Mouse (Mus musculus) CH12.LX (cell line): ENCODE measurements around the gene Kif6. TPM values are rescaled to one million over a fixed set of nuclear protein-coding genes. Genes with fewer than 3 reads are reported as not detected.

ENCODE experiments used
- DNase-seq: peaks from one replicate; pipeline ENCODE4 v3.0.0-alpha.2; 2013; ENCODE audit errors: extremely low read depth
- H3K27ac ChIP-seq: 2 replicates; pipeline ENCODE4 v1.5.1; 2012; ENCODE audit warnings: low read depth, mild to moderate bottlenecking, control low read depth, moderate library complexity; ENCODE audit not compliant: insufficient read depth
- H3K27me3 ChIP-seq: replicated peaks from 2 replicates; pipeline ENCODE3; 2012; ENCODE audit warnings: inconsistent platforms
- H3K36me3 ChIP-seq, 2 experiments: replicated peaks in 1 of 2; 2 replicates each; pipeline versions ENCODE3 to v1.6.1; 2012; ENCODE audit warnings: inconsistent platforms in 1 of 2, low read length in 1 of 2, mild to moderate bottlenecking in 1 of 2, mixed read lengths in 1 of 2, moderate library complexity in 1 of 2; ENCODE audit not compliant: control insufficient read depth in 1 of 2, insufficient read depth in 1 of 2
- H3K4me1 ChIP-seq, 2 experiments: 2 replicates each; pipeline ENCODE4 v1.6.1; 2012; ENCODE audit warnings: inconsistent platforms in 1 of 2, moderate library complexity in 1 of 2; ENCODE audit not compliant: insufficient read depth in 2 of 2, control insufficient read depth in 1 of 2
- H3K4me2 ChIP-seq: 2 replicates; pipeline ENCODE4 v1.6.1; 2012; ENCODE audit warnings: low read depth, mild to moderate bottlenecking, control low read depth; ENCODE audit not compliant: poor library complexity, insufficient read depth, severe bottlenecking
- H3K4me3 ChIP-seq, 3 experiments: fragments of 150-350 bp in 1 of 3; sonication (generic) in 1 of 3; replicated peaks in 1 of 3; 2 replicates each; pipeline versions ENCODE3 to v1.5.1; 2011 to 2012; ENCODE audit warnings: low read depth in 2 of 3, low read length in 2 of 3, mild to moderate bottlenecking in 2 of 3, moderate library complexity in 2 of 3, control low read depth in 1 of 3, improper control_type of control experiment in 1 of 3, inconsistent platforms in 1 of 3, mixed read lengths in 1 of 3; ENCODE audit not compliant: poor library complexity in 1 of 3
- H3K79me2 ChIP-seq: replicated peaks from 2 replicates; pipeline ENCODE4 v1.6.1; 2012; ENCODE audit warnings: mild to moderate bottlenecking, moderate library complexity; ENCODE audit not compliant: control insufficient read depth, poor library complexity, insufficient read depth, severe bottlenecking; ENCODE audit errors: extremely low read depth
- H3K9ac ChIP-seq: 2 replicates; pipeline ENCODE4 v1.6.1; 2012; ENCODE audit warnings: low read depth, mild to moderate bottlenecking, control low read depth, moderate library complexity; ENCODE audit not compliant: insufficient read depth
- H3K9me3 ChIP-seq: replicated peaks from 2 replicates; pipeline ENCODE3; 2012; ENCODE audit warnings: low read length, inconsistent platforms, mixed read lengths
- CHD2 ChIP-seq: IDR thresholded peaks from 2 replicates; pipeline ENCODE4 v1.6.1; 2011; ENCODE audit warnings: low read length, improper control_type of control experiment
- ELF1 ChIP-seq: IDR thresholded peaks from 2 replicates; pipeline ENCODE4 v1.6.1; 2014; ENCODE audit warnings: low read depth, mild to moderate bottlenecking, inconsistent platforms, low read length, improper control_type of control experiment
- EP300 ChIP-seq: IDR thresholded peaks from 2 replicates; pipeline ENCODE4 v1.6.1; 2011; ENCODE audit warnings: low read length, improper control_type of control experiment
- ETS1 ChIP-seq: conservative IDR thresholded peaks from 2 replicates; pipeline ENCODE4 v1.6.1; 2012; ENCODE audit warnings: low read depth, mild to moderate bottlenecking, inconsistent platforms, low read length, improper control_type of control experiment, moderate library complexity
- GABPA ChIP-seq: IDR thresholded peaks from 2 replicates; pipeline ENCODE4 v1.6.1; 2012; ENCODE audit warnings: low read depth, low read length, improper control_type of control experiment, inconsistent platforms; ENCODE audit not compliant: insufficient replicate concordance
- HCFC1 ChIP-seq: IDR thresholded peaks from 2 replicates; pipeline ENCODE4 v1.6.1; 2012; ENCODE audit warnings: low read depth, mild to moderate bottlenecking, inconsistent platforms, low read length, improper control_type of control experiment
- JUN ChIP-seq: IDR thresholded peaks from 2 replicates; pipeline ENCODE4 v1.6.1; 2011; ENCODE audit warnings: low read depth, mild to moderate bottlenecking, low read length, improper control_type of control experiment, moderate library complexity; ENCODE audit not compliant: insufficient read depth
- KAT2A ChIP-seq: IDR thresholded peaks from 2 replicates; pipeline ENCODE4 v1.6.1; 2012; ENCODE audit warnings: low read length, improper control_type of control experiment, inconsistent platforms; ENCODE audit not compliant: insufficient replicate concordance
- MAX ChIP-seq: IDR thresholded peaks from 2 replicates; pipeline ENCODE4 v1.6.1; 2011; ENCODE audit warnings: low read length, improper control_type of control experiment
- MXI1 ChIP-seq: IDR thresholded peaks from 2 replicates; pipeline ENCODE4 v1.6.1; 2011; ENCODE audit warnings: mild to moderate bottlenecking, low read depth, low read length, improper control_type of control experiment
- MYC ChIP-seq: IDR thresholded peaks from 2 replicates; pipeline ENCODE4 v1.6.1; 2011; ENCODE audit warnings: low read depth, mild to moderate bottlenecking, improper control_type of control experiment, low read length
- NELFE ChIP-seq: IDR thresholded peaks from 2 replicates; pipeline ENCODE4 v1.6.1; 2011; ENCODE audit warnings: low read depth, low read length, improper control_type of control experiment
- POLR2A ChIP-seq: IDR thresholded peaks from 2 replicates; pipeline ENCODE4 v1.6.1; 2011; ENCODE audit warnings: low read depth, mild to moderate bottlenecking, improper control_type of control experiment, low read length
- SIN3A ChIP-seq: IDR thresholded peaks from 2 replicates; pipeline ENCODE4 v1.6.1; 2012; ENCODE audit warnings: low read length, improper control_type of control experiment, inconsistent platforms
- SMC3 ChIP-seq: IDR thresholded peaks from 2 replicates; pipeline ENCODE4 v1.6.1; 2011; ENCODE audit warnings: low read depth, low read length, improper control_type of control experiment
- TBP ChIP-seq: conservative IDR thresholded peaks from 2 replicates; pipeline ENCODE4 v1.6.1; 2011; ENCODE audit warnings: low read depth, low read length, improper control_type of control experiment
- UBTF ChIP-seq: IDR thresholded peaks from 2 replicates; pipeline ENCODE4 v1.6.1; 2012; ENCODE audit warnings: low read depth, mild to moderate bottlenecking, inconsistent platforms, low read length, improper control_type of control experiment, moderate library complexity
- ZNF384 ChIP-seq: IDR thresholded peaks from 2 replicates; pipeline ENCODE4 v1.6.1; 2012; ENCODE audit warnings: low read depth, low read length, improper control_type of control experiment, inconsistent platforms
- dilution Hi-C: fragments of 300-500 bp; cut with MboI; formaldehyde crosslinking; loops from 2 replicates; pipeline ENCODE4 v1.14.3; 2020; ENCODE audit warnings: low sequenced_read_pairs; ENCODE audit not compliant: extremely low pct_unique_long_range_greater_than_20kb, extremely low pct_ligation_motif_present
- in situ Hi-C: fragments of 300-500 bp; cut with MboI; formaldehyde crosslinking; loops from 3 replicates; pipeline ENCODE4 v1.14.3; 2019; ENCODE audit warnings: low sequenced_read_pairs, low pct_ligation_motif_present, low pct_unique_long_range_greater_than_20kb, mixed read lengths
- polyA plus RNA-seq: library from polyadenylated mRNA; unstranded; fragments of >175 nt; gene quantifications from 2 replicates; pipeline ENCODE4 v1.2.1, GENCODE M21; 2012; ENCODE audit warnings: low read depth; ENCODE audit not compliant: insufficient read length
- total RNA-seq, 2 experiments: library from RNA; depleted of rRNA; stranded (reverse); fragments of 300-350 nt in 1 of 2; fragments of >200 nt in 1 of 2; gene quantifications; 2 replicates each; pipeline ENCODE4 v1.2.3; 2012 to 2014

Kif6 gene
- total and polyA plus RNA-seq, 3 experiments: not detected

GRCm38 (mm10) chr17:49892390-49892789 lies 277.5 kb downstream of the Kif6 start:
- dilution Hi-C loops (no loop called here), in situ Hi-C loops (loop anchor here (25.0 kb wide), 1 partner anchor 355 kb away; no protein-coding TSS in a partner anchor)
- Histone ChIP-seq H3K36me3 (no peaks in the 10 kb centered on the region), H3K79me2 (no peaks in the 10 kb centered on the region), H3K4me1 (no peaks in the 10 kb centered on the region; a peak in 1 of 4 replicates), H3K27ac (no peak overlapping the region), H3K9me3 (no peaks in the 10 kb centered on the region), H3K4me3 (no peak overlapping the region), H3K9ac (no peak overlapping the region)
- DNase-seq: no peak
- TF ChIP-seq ZNF384: no peak
- no peak for TF ChIP-seq ELF1
- TF ChIP-seq HCFC1: no peak
- TF ChIP-seq, all 38 proteins: peak for 0
- peaks cover 52% of the 10 kb centered on the region for H3K27me3 ChIP-seq
- no peak overlapping the region for H3K4me2 ChIP-seq

- H3K27ac ChIP-seq: no peak overlapping the region
- in situ Hi-C loops (loop anchor here (25.0 kb wide), 1 partner anchor 357 kb away; no protein-coding TSS in a partner anchor), dilution Hi-C loops (no loop called here)
- H3K79me2 ChIP-seq: no peaks in the 10 kb centered on the region
- TF ChIP-seq UBTF (no peak), ETS1 (no peak), SMC3 (no peak), JUN (no peak), KAT2A (no peak), POLR2A (no peak), MXI1 (no peak), MYC (no peak), CHD2 (no peak), EP300 (no peak), ZNF384 (no peak), NELFE (no peak), TBP (no peak), SIN3A (no peak), GABPA (no peak), MAX (no peak), HCFC1 (no peak)
- H3K4me2 ChIP-seq: no peak overlapping the region
- H3K4me3 ChIP-seq: no peak overlapping the region
- H3K36me3 ChIP-seq: no peaks in the 10 kb centered on the region
- no peak overlapping the region for H3K9ac ChIP-seq
- no peaks in the 10 kb centered on the region for H3K9me3 ChIP-seq
- no peaks in the 10 kb centered on the region; a peak in 1 of 4 replicates for H3K4me1 ChIP-seq
- H3K27me3 ChIP-seq: peaks cover 54% of the 10 kb centered on the region
- no peak for DNase-seq
Observed at GRCm38 (mm10) chr17:49894471-49894870, 279.5 kb downstream of the Kif6 start.
